Mouse (Mus musculus) MEL (cell line): ENCODE measurements around the gene Col18a1.

ENCODE experiments used
- BHLHE40 ChIP-seq: IDR thresholded peaks from 2 replicates; pipeline ENCODE4 v1.6.1; 2012; ENCODE audit warnings: low read depth, mild to moderate bottlenecking, inconsistent platforms, low read length, improper control_type of control experiment, borderline replicate concordance
- CTCF ChIP-seq, 3 experiments: IDR thresholded peaks in 2 of 3; conservative IDR thresholded peaks in 1 of 3; 2 replicates each; pipeline ENCODE4 v1.5.1; 2011 to 2012; ENCODE audit warnings: low read length in 3 of 3, low read depth in 2 of 3, mild to moderate bottlenecking in 2 of 3, improper control_type of control experiment in 1 of 3, inconsistent platforms in 1 of 3, mixed read lengths in 1 of 3, moderate library complexity in 1 of 3; ENCODE audit not compliant: control insufficient read depth in 1 of 3, insufficient read depth in 1 of 3, poor library complexity in 1 of 3, severe bottlenecking in 1 of 3
- EP300 ChIP-seq, 2 experiments: IDR thresholded peaks; 2 replicates each; pipeline ENCODE4 v1.6.1; 2011; ENCODE audit warnings: improper control_type of control experiment in 2 of 2, low read length in 2 of 2, low read depth in 1 of 2, mild to moderate bottlenecking in 1 of 2
- GATA1 ChIP-seq: IDR thresholded peaks from 2 replicates; pipeline ENCODE4 v1.6.1; 2011; ENCODE audit warnings: low read depth, low read length, improper control_type of control experiment
- MAFK ChIP-seq: IDR thresholded peaks from 2 replicates; pipeline ENCODE4 v1.6.1; 2011; ENCODE audit warnings: low read depth, mild to moderate bottlenecking, low read length, improper control_type of control experiment, borderline replicate concordance
- MAX ChIP-seq: IDR thresholded peaks from 2 replicates; pipeline ENCODE4 v1.6.1; 2011; ENCODE audit warnings: low read length, improper control_type of control experiment
- MXI1 ChIP-seq: IDR thresholded peaks from 2 replicates; pipeline ENCODE4 v1.6.1; 2011; ENCODE audit warnings: mild to moderate bottlenecking, low read depth, low read length, improper control_type of control experiment
- MYC ChIP-seq: IDR thresholded peaks from 2 replicates; pipeline ENCODE4 v1.6.1; 2011; ENCODE audit warnings: low read depth, mild to moderate bottlenecking, low read length, improper control_type of control experiment, moderate library complexity
- NRF1 ChIP-seq: IDR thresholded peaks from 2 replicates; pipeline ENCODE4 v1.6.1; 2014; ENCODE audit warnings: low read depth, mild to moderate bottlenecking, inconsistent platforms, low read length, improper control_type of control experiment, moderate library complexity; ENCODE audit not compliant: poor library complexity, insufficient read depth, severe bottlenecking
- POLR2A ChIP-seq, 2 experiments: IDR thresholded peaks; 2 replicates each; pipeline ENCODE4 v1.6.1; 2011 to 2012; ENCODE audit warnings: low read length in 2 of 2, mild to moderate bottlenecking in 2 of 2, control low read depth in 1 of 2, improper control_type of control experiment in 1 of 2, low read depth in 1 of 2, moderate library complexity in 1 of 2; ENCODE audit not compliant: control insufficient read depth in 1 of 2, insufficient read depth in 1 of 2, poor library complexity in 1 of 2
- SMC3 ChIP-seq: IDR thresholded peaks from 2 replicates; pipeline ENCODE4 v1.6.1; 2011; ENCODE audit warnings: low read depth, low read length, improper control_type of control experiment
- ZC3H11A ChIP-seq: IDR thresholded peaks from 2 replicates; pipeline ENCODE4 v1.6.1; 2012; ENCODE audit warnings: low read depth, mild to moderate bottlenecking, inconsistent platforms, low read length, improper control_type of control experiment

DNA sequence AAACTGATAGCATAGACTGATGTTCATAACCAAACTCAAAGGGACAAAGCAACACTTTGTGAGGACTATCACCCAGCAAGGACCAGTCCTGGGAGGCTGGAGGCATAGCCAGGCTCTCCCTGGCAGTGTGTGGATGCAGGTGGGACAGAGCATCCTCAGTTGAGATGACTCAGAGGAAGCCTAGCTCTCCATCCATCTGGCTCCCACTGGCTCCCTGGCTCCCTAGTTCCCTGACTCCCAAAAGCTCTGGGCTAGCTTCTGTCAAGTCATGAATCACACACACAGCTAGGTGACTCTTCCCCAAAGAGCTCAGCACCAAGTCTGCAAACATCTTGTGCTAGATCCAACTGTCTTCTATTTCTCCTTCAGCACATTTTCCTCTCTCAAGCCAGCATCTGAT is 72.5 kb downstream of the Col18a1 start:
- TF ChIP-seq SMC3, result no peak
- no peak for TF ChIP-seq POLR2A (IDR thresholded peaks at IDR 0.05; ENCODE audit: control insufficient read depth in 1 of 2, insufficient read depth in 1 of 2, low read depth in 1 of 2, low read length in 2 of 2, poor library complexity in 1 of 2)
- no peak for TF ChIP-seq MAFK
- no peak for TF ChIP-seq MAX
- no peak for TF ChIP-seq CTCF (IDR thresholded peaks at IDR 0.05 in 2 of 3, conservative IDR thresholded peaks at IDR 0.05 in 1 of 3; ENCODE audit: control insufficient read depth in 1 of 3, insufficient read depth in 1 of 3, low read depth in 2 of 3, low read length in 3 of 3, poor library complexity in 1 of 3, severe bottlenecking in 1 of 3)
- no peak for TF ChIP-seq EP300 (IDR thresholded peaks at IDR 0.05; ENCODE audit: low read depth in 1 of 2, low read length in 2 of 2)
- no peak for TF ChIP-seq GATA1
- no peak for TF ChIP-seq ZC3H11A
- no peak for TF ChIP-seq NRF1
- TF ChIP-seq BHLHE40, result no peak
- no peak for TF ChIP-seq MXI1
- TF ChIP-seq MYC, result no peak
